Mouse (Mus musculus): Measurements from ENCODE around the gene Pnldc1.

The Pnldc1 gene

DNA sequence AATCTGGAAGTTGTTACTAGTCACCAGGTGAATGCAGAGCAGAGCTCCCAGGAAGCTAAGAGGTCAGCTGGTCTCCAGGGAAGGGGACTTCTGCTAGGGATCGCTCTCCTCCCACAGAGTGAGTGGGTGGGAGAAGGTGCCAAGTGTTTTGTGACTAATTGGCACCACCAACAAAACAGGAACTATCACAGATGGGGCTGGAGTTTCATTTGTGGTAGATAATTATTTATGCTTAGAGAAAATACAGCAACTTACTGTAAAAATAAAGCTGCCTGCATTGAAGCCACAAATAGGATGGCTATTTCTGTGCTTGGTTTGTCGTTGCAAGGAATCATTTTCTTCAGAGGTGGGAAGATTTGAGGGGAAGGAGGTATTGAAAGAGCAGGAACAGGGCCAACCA, 56.2 kb downstream of the Pnldc1 start:
- DNase-seq: no peak

DNA sequence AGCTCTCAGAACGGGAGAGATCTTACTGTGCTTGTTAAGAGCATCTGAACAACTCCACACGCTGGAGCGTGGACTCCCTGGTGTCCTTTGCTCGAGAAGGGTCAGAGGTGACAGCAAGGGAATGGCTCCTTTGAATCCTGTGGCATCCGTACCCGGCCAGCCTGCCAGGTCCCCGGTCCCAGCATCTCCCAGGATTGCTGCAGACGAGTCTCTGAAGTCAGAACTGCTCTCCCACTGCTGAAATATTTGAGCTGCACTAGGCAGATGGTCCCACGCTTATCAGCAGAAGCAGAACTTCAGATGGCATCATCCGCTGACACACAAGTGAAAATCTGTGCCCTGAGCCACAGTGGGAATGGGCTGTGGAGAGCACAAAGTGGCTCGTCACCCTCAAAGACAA, 58.3 kb downstream of the Pnldc1 start:
- DNase-seq: no peak

DNA sequence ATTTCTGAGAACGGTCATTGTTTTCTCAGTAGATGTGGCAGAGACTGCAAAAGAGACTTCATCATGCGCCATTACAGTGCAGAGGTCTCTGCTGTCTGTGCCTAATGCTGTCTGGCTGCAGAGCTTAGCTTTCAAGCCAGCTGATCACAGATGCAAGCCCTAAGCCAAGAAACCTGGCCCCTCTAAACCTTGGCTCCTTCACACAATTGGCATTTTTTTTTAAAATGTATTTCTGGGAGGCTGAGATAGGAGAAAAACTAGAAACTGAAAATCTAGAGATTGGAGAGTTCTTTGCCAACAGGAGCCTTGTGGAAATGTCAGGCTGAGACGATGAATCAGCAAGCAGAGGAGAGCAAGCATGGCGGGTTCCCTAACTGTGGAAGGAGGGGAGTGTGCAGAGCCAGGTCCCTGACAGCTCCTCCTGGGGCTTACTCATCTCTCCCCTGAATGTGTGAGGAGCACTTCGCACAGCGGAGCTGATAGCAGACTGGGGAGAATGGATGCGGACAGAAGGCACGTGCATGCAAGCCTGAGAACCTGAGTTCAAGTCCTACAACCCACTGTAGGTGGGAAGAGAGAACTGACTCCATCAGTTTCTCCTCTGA, 60.1 kb downstream of the Pnldc1 start:
- no peak for DNase-seq

DNA sequence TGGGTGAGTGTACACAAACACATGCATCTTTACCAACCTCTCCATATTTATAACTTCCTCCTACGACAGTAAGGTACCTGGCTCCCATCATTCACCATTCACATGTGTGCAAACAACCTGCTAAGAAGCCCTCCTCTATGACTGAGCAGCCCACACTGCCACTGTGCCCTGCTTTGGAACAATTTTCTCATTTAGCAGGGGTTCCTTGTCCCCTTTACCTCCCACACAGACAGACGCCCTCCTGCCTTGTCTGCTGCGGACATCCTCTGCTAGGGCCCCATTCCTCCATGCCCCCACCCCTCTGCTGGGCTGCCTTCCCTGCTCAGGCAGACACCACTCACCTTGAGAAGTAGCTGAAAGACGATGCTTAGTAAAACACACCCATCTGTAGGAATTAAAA, 62.3 kb downstream of the Pnldc1 start:
- DNase-seq: no peak

DNA sequence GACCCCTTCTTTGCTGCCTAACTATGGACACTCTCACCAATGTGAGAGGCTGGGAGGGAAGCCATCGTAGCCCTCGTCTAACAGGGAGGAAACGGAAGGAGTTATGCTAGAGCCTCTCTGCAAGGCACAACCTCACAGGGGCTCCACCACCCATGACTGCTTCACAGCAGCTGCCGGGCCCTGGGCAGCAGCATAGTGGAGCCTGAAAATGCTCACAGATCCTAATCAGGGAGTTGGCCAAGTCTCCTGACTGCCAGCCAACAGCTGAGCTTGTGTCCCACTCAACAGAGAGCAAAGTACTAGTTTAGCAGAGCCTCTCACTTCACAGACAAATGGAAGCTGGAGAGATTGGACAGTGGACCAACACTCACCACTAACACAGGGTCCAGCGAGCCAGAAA, 63.6 kb downstream of the Pnldc1 start:
- DNase-seq: peak; percentile 48

DNA sequence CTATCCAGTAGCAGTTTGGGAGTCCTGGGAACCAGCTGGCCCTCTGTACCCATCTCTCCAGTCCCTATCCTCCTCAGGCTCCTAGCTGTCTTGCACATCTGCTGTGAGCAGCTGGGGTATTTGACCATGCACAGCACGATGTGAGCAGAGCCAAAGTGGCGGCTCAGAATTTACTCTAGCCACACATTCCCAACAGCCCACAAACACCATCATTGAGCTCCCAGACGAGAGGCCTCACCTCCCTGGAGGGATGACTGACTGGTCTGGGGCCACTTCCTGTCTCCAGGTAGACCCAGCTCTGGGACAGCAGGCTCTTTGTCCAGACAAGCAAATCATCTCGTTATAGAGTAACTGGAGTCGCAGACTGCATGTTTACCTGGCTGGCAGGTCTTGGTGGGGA, 64.2 kb downstream of the Pnldc1 start:
- no peak for DNase-seq

DNA sequence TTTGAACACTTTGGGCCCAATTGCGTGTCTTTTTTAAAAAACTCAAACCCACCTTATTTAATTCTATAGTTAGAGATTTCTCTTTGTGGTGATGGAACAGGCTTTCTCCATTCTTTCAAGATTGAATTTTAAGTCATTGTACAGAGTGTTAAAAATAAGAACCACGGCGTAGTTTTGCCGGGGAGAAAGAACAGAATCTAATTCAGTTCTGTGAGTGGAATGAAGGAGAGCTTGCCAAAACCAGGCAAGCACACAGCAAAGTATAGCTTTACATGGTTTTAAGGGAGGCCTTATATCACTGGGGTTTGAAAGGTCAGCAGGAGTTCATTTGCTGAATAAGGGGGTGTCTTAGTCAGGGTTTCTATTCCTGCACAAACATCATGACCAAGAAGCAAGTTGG, 65.5 kb downstream of the Pnldc1 start:
- no peak for DNase-seq

DNA sequence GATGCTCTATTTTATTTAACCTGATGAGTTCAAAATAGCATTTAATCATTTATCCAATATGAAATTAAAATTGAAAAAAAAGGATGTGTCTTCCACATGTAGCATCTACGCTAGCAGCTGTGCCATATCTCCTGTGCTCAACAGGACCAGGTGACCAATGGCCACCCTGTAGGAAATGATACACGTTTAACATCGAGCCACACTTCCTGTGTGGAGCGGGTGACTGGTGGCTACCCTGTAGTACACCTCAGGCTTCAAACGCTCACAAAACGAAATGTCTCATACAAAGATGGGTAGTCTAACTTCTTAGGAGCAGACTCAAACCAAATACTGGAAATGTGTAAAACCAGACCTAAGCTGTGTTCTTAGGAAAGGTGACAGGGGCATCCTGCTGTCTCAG, 66.2 kb downstream of the Pnldc1 start:
- DNase-seq: no peak

DNA sequence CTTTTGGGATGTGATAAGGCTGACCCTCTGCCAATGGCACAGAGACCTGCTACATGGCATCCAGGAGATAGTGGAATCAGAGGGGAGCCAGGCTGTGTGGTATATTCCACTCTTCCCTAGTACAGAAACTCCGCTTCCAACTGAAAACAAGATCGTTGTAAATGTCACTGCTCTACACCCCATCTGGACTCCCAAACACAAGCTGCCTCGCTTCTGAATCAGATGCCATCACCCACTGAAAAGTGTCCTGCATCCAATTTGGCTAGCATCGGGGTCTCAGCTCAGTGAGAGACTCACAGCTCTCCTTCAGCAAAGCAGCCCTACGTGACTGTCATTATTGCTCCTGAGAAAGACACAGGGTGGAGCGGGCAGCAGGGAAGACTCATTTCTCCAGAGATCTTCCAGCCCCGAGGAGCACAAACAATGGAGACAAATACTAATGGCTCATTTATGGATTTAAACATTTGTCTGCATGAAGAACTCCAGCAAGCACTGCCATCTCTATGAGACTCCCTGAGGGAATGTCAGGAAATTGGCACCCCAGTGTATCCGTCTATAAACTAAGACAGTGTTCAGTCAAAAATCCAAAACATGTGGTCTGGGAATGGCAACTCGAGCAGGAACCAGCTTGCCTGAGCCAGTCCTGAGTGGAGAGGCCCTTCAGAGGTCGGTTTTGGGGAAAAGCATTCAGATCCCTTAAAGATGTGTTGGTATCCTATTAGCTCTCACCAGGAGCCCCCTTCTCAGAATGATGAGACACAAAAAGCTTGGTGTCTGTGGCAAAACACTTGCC, 70.4 kb downstream of the Pnldc1 start:
- peak; percentile 41 for DNase-seq
